Mouse (Mus musculus) midbrain, embryonic 12.5 days (tissue): Measurements from ENCODE around the gene Itga9. TPM values are rescaled to one million over a fixed set of nuclear protein-coding genes. Genes with fewer than 3 reads are reported as not detected.

ENCODE experiments used
- ATAC-seq: fragments of 200-750 bp; cut with Nextera tagmentation; 2 replicates; pipeline ENCODE4 v1.8.0; 2017; ENCODE audit warnings: low read depth, moderate TSS enrichment, moderate library complexity; ENCODE audit not compliant: low FRiP score
- H3K27ac ChIP-seq: fragments of 300-500 bp; sonication (generic); replicated peaks from 2 replicates; pipeline ENCODE4 v1.5.1; 2016; ENCODE audit warnings: mild to moderate bottlenecking
- H3K27me3 ChIP-seq: fragments of 300-500 bp; sonication (generic); 2 replicates; pipeline ENCODE4 v1.6.1; 2016; ENCODE audit warnings: mild to moderate bottlenecking
- H3K36me3 ChIP-seq: fragments of 300-500 bp; sonication (generic); 2 replicates; pipeline ENCODE4 v1.6.1; 2016
- H3K4me1 ChIP-seq: fragments of 300-500 bp; sonication (generic); 2 replicates; pipeline ENCODE4 v1.6.1; 2016
- H3K4me2 ChIP-seq: fragments of 300-500 bp; sonication (generic); replicated peaks from 2 replicates; pipeline ENCODE4 v1.6.1; 2016; ENCODE audit warnings: mild to moderate bottlenecking, moderate library complexity
- H3K4me3 ChIP-seq: fragments of 300-500 bp; sonication (generic); 2 replicates; pipeline ENCODE4 v1.5.1; 2016; ENCODE audit warnings: mild to moderate bottlenecking
- H3K9ac ChIP-seq: fragments of 300-500 bp; sonication (generic); replicated peaks from 2 replicates; pipeline ENCODE4 v1.6.1; 2016; ENCODE audit warnings: mild to moderate bottlenecking, moderate library complexity
- H3K9me3 ChIP-seq: fragments of 300-500 bp; sonication (generic); 2 replicates; pipeline ENCODE4 v1.6.1; 2016; ENCODE audit warnings: mild to moderate bottlenecking
- WGBS: fragments of 180-500 bp; shearing (Covaris S2); methylation state at CpG from one replicate; pipeline ENCODE4 v1.1.7; 2016; 5-methylcytosine and 5-hydroxymethylcytosine counted together
- polyA plus RNA-seq: library from polyadenylated mRNA; unstranded; fragments of >200 nt; fragmentation: Nextera tagmentation; extraction: Ambion mirVana; gene quantifications from 2 replicates; pipeline ENCODE4 v1.2.1, GENCODE M21; 2016

Itga9 gene
- polyA plus RNA-seq = 6.4 and 10.6 TPM in 2 replicates

- peak within 1 kb of the TSS; percentile 71 for H3K4me3 ChIP-seq
- H3K9me3 ChIP-seq = no peaks in the 10 kb centered on the region
- peak within 1 kb of the TSS; percentile 81 for H3K9ac ChIP-seq
- peaks cover 49% of the 10 kb centered on the region for H3K27me3 ChIP-seq
- ATAC-seq = peak; percentile 91
- H3K36me3 ChIP-seq = no peaks in the 10 kb centered on the region
- H3K27ac ChIP-seq = no peak within 1 kb of the TSS; the same call in 1 of the 2 replicates
- peaks cover 7% of the 10 kb centered on the region for H3K4me1 ChIP-seq
- H3K4me2 ChIP-seq = peak within 1 kb of the TSS; percentile 93
- 16% methylated on average over 29 of the region's 42 CpGs for WGBS
These were observed at the start of gene Itga9 for GRCm38 (mm10) chr9:118606148-118606816. Gene Itga9 (plus strand): TSS chr9:118606690.

- H3K9me3 ChIP-seq = no peaks in the 10 kb centered on the region
- ATAC-seq = no peak
- no peak overlapping the region for H3K4me2 ChIP-seq
- no peak overlapping the region for H3K4me3 ChIP-seq
- H3K27ac ChIP-seq = no peak overlapping the region
- no peaks in the 10 kb centered on the region for H3K4me1 ChIP-seq
- no peak overlapping the region for H3K9ac ChIP-seq
- 84% methylated on average over 24 of the region's 24 CpGs for WGBS
- no peaks in the 10 kb centered on the region for H3K27me3 ChIP-seq
- H3K36me3 ChIP-seq = peaks cover 83% of the 10 kb centered on the region
These were observed 49.3 kb upstream of the Itga9 start for GRCm38 (mm10) chr9:118556951-118557780.

GRCm38 (mm10) chr9:118563356-118563755 lies 43.1 kb upstream of the Itga9 start:
- no peaks in the 10 kb centered on the region for H3K9me3 ChIP-seq
- H3K4me2 ChIP-seq = no peak overlapping the region
- no peaks in the 10 kb centered on the region for H3K4me1 ChIP-seq
- ATAC-seq = no peak
- peaks cover 92% of the 10 kb centered on the region for H3K36me3 ChIP-seq
- H3K9ac ChIP-seq = no peak overlapping the region
- 97% methylated on average over 11 of the region's 11 CpGs for WGBS
- no peaks in the 10 kb centered on the region for H3K27me3 ChIP-seq
- no peak overlapping the region for H3K27ac ChIP-seq
- no peak overlapping the region for H3K4me3 ChIP-seq

GRCm38 (mm10) chr9:118563866-118564265 lies 42.6 kb upstream of the Itga9 start:
- WGBS = 94% methylated on average over 7 of the region's 7 CpGs
- no peak for ATAC-seq
- H3K36me3 ChIP-seq = peaks cover 89% of the 10 kb centered on the region

GRCm38 (mm10) chr9:118564696-118565095 lies 41.8 kb upstream of the Itga9 start:
- Histone ChIP-seq H3K4me1 (no peaks in the 10 kb centered on the region), H3K27me3 (no peaks in the 10 kb centered on the region), H3K4me3 (no peak overlapping the region), H3K36me3 (peaks cover 89% of the 10 kb centered on the region), H3K9me3 (no peaks in the 10 kb centered on the region), H3K27ac (no peak overlapping the region), H3K4me2 (no peak overlapping the region), H3K9ac (no peak overlapping the region)
- WGBS = 91% methylated on average over 16 of the region's 16 CpGs
- ATAC-seq = no peak

More at GRCm38 (mm10) chr9:118563866-118564265, 42.6 kb upstream of the Itga9 start:
- no peaks in the 10 kb centered on the region for H3K4me1 ChIP-seq
- no peak overlapping the region for H3K9ac ChIP-seq
- no peak overlapping the region for H3K4me3 ChIP-seq
- no peaks in the 10 kb centered on the region for H3K9me3 ChIP-seq
- no peaks in the 10 kb centered on the region for H3K27me3 ChIP-seq
- no peak overlapping the region for H3K27ac ChIP-seq
- H3K4me2 ChIP-seq = no peak overlapping the region

GRCm38 (mm10) chr9:118569328-118569727 lies 37.2 kb upstream of the Itga9 start:
- Histone ChIP-seq H3K4me1 (no peaks in the 10 kb centered on the region), H3K9me3 (no peaks in the 10 kb centered on the region), H3K9ac (no peak overlapping the region), H3K27ac (no peak overlapping the region), H3K4me2 (no peak overlapping the region), H3K27me3 (no peaks in the 10 kb centered on the region), H3K4me3 (no peak overlapping the region), H3K36me3 (peaks cover 81% of the 10 kb centered on the region)
- WGBS = 90% methylated on average over 6 of the region's 6 CpGs
- ATAC-seq = no peak

GRCm38 (mm10) chr9:118570865-118571264 lies 35.6 kb upstream of the Itga9 start:
- no peak for ATAC-seq
- Histone ChIP-seq H3K9ac (no peak overlapping the region), H3K9me3 (no peaks in the 10 kb centered on the region), H3K27ac (no peak overlapping the region), H3K36me3 (peaks cover 80% of the 10 kb centered on the region), H3K4me3 (no peak overlapping the region), H3K4me1 (no peaks in the 10 kb centered on the region), H3K4me2 (no peak overlapping the region), H3K27me3 (no peaks in the 10 kb centered on the region)
- WGBS = 79% methylated on average over 4 of the region's 4 CpGs

- WGBS = 84% methylated on average over 4 of the region's 4 CpGs
These were observed 34.8 kb upstream of the Itga9 start for GRCm38 (mm10) chr9:118571701-118572100.

GRCm38 (mm10) chr9:118574911-118575310 lies 31.6 kb upstream of the Itga9 start:
- H3K27ac ChIP-seq = no peak overlapping the region
- no peaks in the 10 kb centered on the region for H3K27me3 ChIP-seq
- WGBS = 98% methylated on average over 5 of the region's 5 CpGs
- no peak for ATAC-seq
- no peak overlapping the region for H3K4me2 ChIP-seq
- H3K9ac ChIP-seq = no peak overlapping the region
- no peaks in the 10 kb centered on the region for H3K4me1 ChIP-seq
- H3K4me3 ChIP-seq = no peak overlapping the region
- peaks cover 72% of the 10 kb centered on the region for H3K36me3 ChIP-seq
- no peaks in the 10 kb centered on the region for H3K9me3 ChIP-seq

More at GRCm38 (mm10) chr9:118571701-118572100, 34.8 kb upstream of the Itga9 start:
- H3K27me3 ChIP-seq = no peaks in the 10 kb centered on the region
- H3K9me3 ChIP-seq = no peaks in the 10 kb centered on the region
- peaks cover 80% of the 10 kb centered on the region for H3K36me3 ChIP-seq
- ATAC-seq = no peak
- no peak overlapping the region for H3K9ac ChIP-seq
- no peaks in the 10 kb centered on the region for H3K4me1 ChIP-seq
- H3K4me3 ChIP-seq = no peak overlapping the region
- H3K27ac ChIP-seq = no peak overlapping the region
- no peak overlapping the region for H3K4me2 ChIP-seq

GRCm38 (mm10) chr9:118580371-118580770 lies 26.1 kb upstream of the Itga9 start:
- 77% methylated on average over 6 of the region's 6 CpGs for WGBS
- no peaks in the 10 kb centered on the region for H3K9me3 ChIP-seq
- no peak overlapping the region for H3K27ac ChIP-seq
- H3K4me1 ChIP-seq = no peaks in the 10 kb centered on the region
- H3K27me3 ChIP-seq = no peaks in the 10 kb centered on the region
- H3K9ac ChIP-seq = no peak overlapping the region
- no peak overlapping the region for H3K4me3 ChIP-seq
- H3K4me2 ChIP-seq = no peak overlapping the region
- no peak for ATAC-seq
- peaks cover 51% of the 10 kb centered on the region for H3K36me3 ChIP-seq

GRCm38 (mm10) chr9:118582757-118583156 lies 23.7 kb upstream of the Itga9 start:
- ATAC-seq = no peak
- Histone ChIP-seq H3K4me2 (no peak overlapping the region), H3K9me3 (no peaks in the 10 kb centered on the region), H3K27ac (no peak overlapping the region), H3K4me1 (no peaks in the 10 kb centered on the region), H3K9ac (no peak overlapping the region), H3K27me3 (no peaks in the 10 kb centered on the region), H3K36me3 (peaks cover 30% of the 10 kb centered on the region), H3K4me3 (no peak overlapping the region)
- 89% methylated on average over 6 of the region's 6 CpGs for WGBS

GRCm38 (mm10) chr9:118584838-118585237 lies 21.7 kb upstream of the Itga9 start:
- no peak overlapping the region for H3K4me2 ChIP-seq
- no peak overlapping the region for H3K9ac ChIP-seq
- no peak for ATAC-seq
- H3K27me3 ChIP-seq = no peaks in the 10 kb centered on the region
- H3K4me1 ChIP-seq = no peaks in the 10 kb centered on the region
- H3K36me3 ChIP-seq = peaks cover 20% of the 10 kb centered on the region
- H3K9me3 ChIP-seq = no peaks in the 10 kb centered on the region
- H3K27ac ChIP-seq = no peak overlapping the region
- H3K4me3 ChIP-seq = no peak overlapping the region
- WGBS = 74% methylated on average over 1 of the region's 1 CpGs
